24 mouse cellular contexts compared by ENCODE assay signal in the genomic region with DNA sequence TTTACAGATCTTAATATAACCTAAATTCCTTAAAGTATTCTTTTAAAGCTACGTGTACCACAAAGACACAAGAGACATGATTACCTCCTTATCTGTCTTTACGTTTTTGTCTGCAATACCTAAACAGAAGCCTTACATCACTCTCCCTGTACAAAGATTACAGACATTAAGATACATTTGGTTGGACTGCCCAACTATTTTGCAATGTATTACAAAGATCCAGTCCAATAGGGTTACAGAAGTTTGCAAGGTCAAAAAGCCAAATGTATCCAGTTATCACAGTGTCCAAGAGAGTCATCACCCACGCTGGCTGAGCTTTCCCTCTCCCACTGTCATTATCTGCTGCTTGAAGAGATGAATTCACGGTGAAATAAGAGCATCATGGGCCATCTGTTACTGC.
"Had no signal": no experiment of that assay in that cellular context is flagged by ENCODE, and none has a peak within 500 bp of the region (broad histone marks: within the 10 kb centered on the region; RNA-seq: fewer than 3 reads in every experiment).

No protein-coding gene starts in this region.

- H3K27me3 ChIP-seq: heart, embryonic 12.5 days; hindbrain, embryonic 12.5 days; intestine, embryonic 15.5 days; limb, embryonic 13.5 days; limb, embryonic 15.5 days had no signal

- H3K36me3 ChIP-seq: hindbrain, embryonic 10.5 days; intestine, embryonic 15.5 days had no signal

- DNase-seq: gastrocnemius, adult 2 months; gastrocnemius, postnatal 10 days; gastrocnemius, postnatal 25 days; heart, adult 18-20 months; heart, postnatal 10 days; heart, postnatal 4 days; kidney, adult 18-20 months; kidney, adult 8-10 months; kidney, postnatal 10 days; kidney, postnatal 25 days; kidney, postnatal 4 days; left cerebral cortex, postnatal 4 days had no signal

- H3K9me3 ChIP-seq: heart, embryonic 10.5 days; heart, embryonic 12.5 days; hindbrain, embryonic 10.5 days; hindbrain, embryonic 12.5 days; intestine, embryonic 15.5 days; limb, embryonic 13.5 days; limb, embryonic 15.5 days had no signal

- ATAC-seq: hindbrain, embryonic 16.5 days; inflammation-experienced regulatory T-cells, adult 6 months; intestine, embryonic 15.5 days; intestine, postnatal 0 days had no signal

- H3K4me1 ChIP-seq: heart, embryonic 10.5 days; heart, embryonic 12.5 days; hindbrain, embryonic 10.5 days; hindbrain, embryonic 12.5 days; intestine, embryonic 15.5 days; limb, embryonic 13.5 days; limb, embryonic 15.5 days had no signal

- H3K9ac ChIP-seq: heart, embryonic 12.5 days; hindbrain, embryonic 12.5 days; hindbrain, embryonic 14.5 days; intestine, embryonic 15.5 days; limb, embryonic 13.5 days; limb, embryonic 15.5 days had no signal

- H3K27ac ChIP-seq: gastrocnemius, adult 2 months; heart, embryonic 10.5 days; hindbrain, embryonic 10.5 days; hindbrain, embryonic 12.5 days; hindbrain, embryonic 14.5 days; intestine, embryonic 15.5 days; layer of hippocampus, adult 2 months; limb, embryonic 13.5 days; limb, embryonic 15.5 days had no signal

- H3K4me3 ChIP-seq: gastrocnemius, adult 2 months; heart, embryonic 10.5 days; heart, embryonic 12.5 days; hindbrain, embryonic 10.5 days; hindbrain, embryonic 12.5 days; intestine, embryonic 15.5 days; layer of hippocampus, adult 2 months; limb, embryonic 13.5 days; limb, embryonic 15.5 days had no signal

- H3K4me2 ChIP-seq: heart, embryonic 12.5 days; hindbrain, embryonic 12.5 days; hindbrain, embryonic 14.5 days; intestine, embryonic 15.5 days; limb, embryonic 13.5 days; limb, embryonic 15.5 days had no signal
